Mouse (Mus musculus): ENCODE data around the gene Tmem170.
A peak's percentile ranks its signal among the peaks of the same experiment; 100 is the strongest.
"Not testable (repeated sequence)": the region's sequence is repeated elsewhere in the genome, so short reads cannot be mapped to it uniquely, and the experiment has no call there.

The Tmem170 gene

GRCm38 (mm10) chr8:111875758-111876157 is 792 bp downstream of the Tmem170 start:
- no peak for DNase-seq (ENCODE audit: low spot score in 2 of 2)

- no peak for DNase-seq (ENCODE audit: low spot score in 2 of 2)
Observed at GRCm38 (mm10) chr8:111871278-111871677, 5.3 kb downstream of the Tmem170 start.

- no peak for DNase-seq (ENCODE audit: low spot score in 2 of 2)
Observed at GRCm38 (mm10) chr8:111870379-111870778, 6.2 kb downstream of the Tmem170 start.

- DNase-seq (ENCODE audit: low spot score in 2 of 2) = no peak
Observed at GRCm38 (mm10) chr8:111868664-111869063, 7.9 kb downstream of the Tmem170 start.

GRCm38 (mm10) chr8:111865857-111866256 is 10.7 kb downstream of the Tmem170 start:
- DNase-seq (ENCODE audit: low spot score in 2 of 2) = no peak

- DNase-seq (ENCODE audit: low spot score in 2 of 2) = no peak
Observed at GRCm38 (mm10) chr8:111865130-111865852, 11.3 kb downstream of the Tmem170 start.

GRCm38 (mm10) chr8:111864648-111865047 is 11.9 kb downstream of the Tmem170 start:
- DNase-seq (ENCODE audit: low spot score in 2 of 2) = no peak

GRCm38 (mm10) chr8:111863280-111863679 is 13.3 kb downstream of the Tmem170 start:
- DNase-seq (ENCODE audit: low spot score in 2 of 2) = no peak

- no peak for DNase-seq (ENCODE audit: low spot score in 2 of 2)
Observed at GRCm38 (mm10) chr8:111855977-111856376, 20.6 kb downstream of the Tmem170 start.

- DNase-seq (ENCODE audit: low spot score in 2 of 2) = peak; percentile 97
Observed at GRCm38 (mm10) chr8:111853861-111854501, 22.6 kb downstream of the Tmem170 start, which contains the start of gene Cfdp1. TSS of gene Cfdp1 (minus strand) at chr8:111854291.

GRCm38 (mm10) chr8:111853219-111853618 is 23.3 kb downstream of the Tmem170 start:
- DNase-seq (ENCODE audit: low spot score in 2 of 2) = not testable (repeated sequence)

GRCm38 (mm10) chr8:111846746-111847145 is 29.8 kb downstream of the Tmem170 start:
- DNase-seq (ENCODE audit: low spot score in 2 of 2) = no peak

- no peak for DNase-seq (ENCODE audit: low spot score in 2 of 2)
Observed at GRCm38 (mm10) chr8:111835540-111835939, 41.0 kb downstream of the Tmem170 start.

GRCm38 (mm10) chr8:111834011-111834410 is 42.5 kb downstream of the Tmem170 start:
- no peak for DNase-seq (ENCODE audit: low spot score in 2 of 2)

- DNase-seq (ENCODE audit: low spot score in 2 of 2) = no peak
Observed at GRCm38 (mm10) chr8:111832983-111833382, 43.6 kb downstream of the Tmem170 start.

- no peak for DNase-seq (ENCODE audit: low spot score in 2 of 2)
Observed at GRCm38 (mm10) chr8:111831996-111832395, 44.6 kb downstream of the Tmem170 start.

GRCm38 (mm10) chr8:111828595-111828994 is 48.0 kb downstream of the Tmem170 start:
- DNase-seq (ENCODE audit: low spot score in 2 of 2) = no peak

GRCm38 (mm10) chr8:111825219-111825618 is 51.3 kb downstream of the Tmem170 start:
- peak in 1 of 2 experiments; percentile 9 for DNase-seq (ENCODE audit: low spot score in 2 of 2)

- no peak for DNase-seq (ENCODE audit: low spot score in 2 of 2)
Observed at GRCm38 (mm10) chr8:111824334-111824733, 52.2 kb downstream of the Tmem170 start.

- peak; percentile 83 to 84 for DNase-seq (ENCODE audit: low spot score in 2 of 2)
Observed at GRCm38 (mm10) chr8:111821199-111821598, 55.4 kb downstream of the Tmem170 start.

- no peak for DNase-seq (ENCODE audit: low spot score in 2 of 2)
Observed at GRCm38 (mm10) chr8:111820691-111821090, 55.9 kb downstream of the Tmem170 start.

- DNase-seq (ENCODE audit: low spot score in 2 of 2) = no peak
Observed at GRCm38 (mm10) chr8:111820018-111820417, 56.5 kb downstream of the Tmem170 start.

- no peak for DNase-seq (ENCODE audit: low spot score in 2 of 2)
Observed at GRCm38 (mm10) chr8:111818556-111818955, 58.0 kb downstream of the Tmem170 start.
